Mouse (Mus musculus) lung, adult 2 months (tissue): ENCODE measurements around the gene Tlx1.

Experiments used
- CTCF ChIP-seq: fragments of 200-500 bp; IDR thresholded peaks from 2 replicates; pipeline ENCODE4 v1.5.1; 2011; ENCODE audit warnings: mild to moderate bottlenecking, low read length, control low read depth; ENCODE audit not compliant: insufficient read depth
- POLR2A ChIP-seq: fragments of 200-500 bp; IDR thresholded peaks from 2 replicates; pipeline ENCODE4 v1.6.1; 2011; ENCODE audit warnings: low read depth, mild to moderate bottlenecking, control low read depth, low read length, borderline replicate concordance; ENCODE audit errors: extremely low read depth

DNA sequence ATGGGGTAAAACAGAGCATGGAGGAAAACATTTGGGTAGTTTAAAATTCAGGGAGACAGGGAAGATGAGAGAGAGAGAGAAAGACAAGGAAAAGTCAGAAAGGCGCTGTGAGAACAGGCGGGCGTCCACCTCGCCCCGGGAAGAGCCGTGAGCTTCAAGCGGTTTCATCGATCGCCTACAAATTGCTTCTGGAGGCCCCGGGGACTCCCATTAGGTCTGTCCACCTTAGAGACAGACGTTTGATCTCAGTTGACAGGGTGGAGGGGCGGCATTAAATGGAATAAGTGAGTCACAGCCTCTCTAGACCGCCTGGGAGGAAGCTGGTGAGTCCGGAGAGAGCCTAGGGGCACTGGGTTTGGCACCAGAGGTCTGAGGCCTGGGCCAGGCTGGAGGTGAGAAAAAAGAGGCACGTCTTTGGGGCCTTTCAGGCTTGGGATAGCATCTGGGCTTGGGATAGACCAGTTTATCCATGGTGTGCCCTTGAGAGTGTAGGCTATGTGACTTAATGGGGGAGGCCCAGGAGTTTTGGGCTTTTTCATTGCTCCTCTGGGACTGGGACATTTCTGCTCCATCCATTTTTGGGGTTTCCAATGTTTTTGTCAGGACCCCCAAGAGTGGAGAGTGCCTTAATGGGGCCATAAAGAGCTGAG, 4.8 kb downstream of the Tlx1 start:
- TF ChIP-seq CTCF (no peak), POLR2A (no peak)
